Mouse (Mus musculus) mouse embryonic stem cell (cell line): ENCODE measurements around the gene Ndufb5.
"Not testable (repeated sequence)": the region's sequence is repeated elsewhere in the genome, so short reads cannot be mapped to it uniquely, and the experiment has no call there.

Source experiments
- in situ Hi-C, 2 experiments: fragments of 300-500 bp; cut with MboI; formaldehyde crosslinking; loops; 1 replicate in 1 of 2; 3 replicates in 1 of 2; pipeline ENCODE4 v1.14.3; 2019 to 2020; ENCODE audit warnings: low sequenced_read_pairs in 2 of 2, low pct_unique_long_range_greater_than_20kb in 1 of 2, mixed read lengths in 1 of 2; ENCODE audit not compliant: unreplicated experiment in 1 of 2

The Ndufb5 gene

DNA sequence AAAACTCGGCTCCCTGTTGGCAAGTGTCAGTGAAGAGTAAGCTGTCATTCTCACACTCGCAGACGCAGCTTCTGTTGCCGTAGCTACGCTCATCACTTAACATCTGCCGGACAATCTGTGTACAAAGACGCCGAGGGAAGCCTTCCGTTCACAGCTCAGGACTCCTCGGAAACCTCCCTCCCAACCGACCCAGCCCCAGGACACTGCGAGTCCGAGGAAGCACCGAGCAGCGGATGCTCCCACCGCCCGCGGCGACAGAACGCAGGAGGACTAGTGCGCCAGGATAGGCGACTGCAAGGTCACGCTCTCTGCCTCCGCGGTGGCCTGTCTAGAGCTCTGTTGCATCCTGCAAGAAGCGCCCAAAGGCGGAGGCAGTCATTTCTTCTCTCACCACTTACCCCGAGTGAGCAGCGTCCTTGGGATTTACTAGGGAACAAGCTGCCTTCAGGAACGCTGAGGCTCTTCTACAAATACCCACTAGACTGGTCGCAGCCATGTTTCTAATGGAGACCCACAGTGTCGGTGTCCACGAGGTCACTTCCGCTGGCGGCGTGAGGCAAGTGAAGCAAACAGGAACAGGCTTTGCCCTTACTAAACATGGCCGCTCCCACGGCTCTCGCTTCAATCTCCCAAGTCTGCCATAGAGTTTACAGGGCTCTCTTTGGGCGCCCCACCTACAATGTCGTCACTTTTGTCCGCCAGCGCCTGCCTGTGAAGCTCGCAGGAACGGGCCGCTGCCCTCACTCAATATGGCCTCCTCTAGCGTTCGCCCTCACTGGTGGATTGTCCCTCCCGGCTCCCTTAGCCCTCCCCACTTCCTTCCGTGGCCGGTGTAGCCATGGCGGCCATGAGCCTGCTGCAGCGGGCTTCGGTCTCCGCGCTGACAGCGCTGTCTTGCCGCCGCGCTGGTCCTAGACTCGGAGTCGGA is at the start of gene Ndufb5:
Ndufb5 (plus strand) TSS at position 747 of the 928 bp plus-strand sequence.
- in situ Hi-C loops = no loop called here

- in situ Hi-C loops = no loop called here
Observed at GRCm38 (mm10) chr3:32687156-32687555, 49.6 kb upstream of the Ndufb5 start.

GRCm38 (mm10) chr3:32689567-32689999 is 47.2 kb upstream of the Ndufb5 start:
- in situ Hi-C loops = no loop called here

- in situ Hi-C loops = loop anchor here in 1 of 2 experiments (10.0 kb wide), 1 partner anchor 85 kb away; no protein-coding TSS in a partner anchor
Observed at GRCm38 (mm10) chr3:32690008-32690407, 46.8 kb upstream of the Ndufb5 start.

DNA sequence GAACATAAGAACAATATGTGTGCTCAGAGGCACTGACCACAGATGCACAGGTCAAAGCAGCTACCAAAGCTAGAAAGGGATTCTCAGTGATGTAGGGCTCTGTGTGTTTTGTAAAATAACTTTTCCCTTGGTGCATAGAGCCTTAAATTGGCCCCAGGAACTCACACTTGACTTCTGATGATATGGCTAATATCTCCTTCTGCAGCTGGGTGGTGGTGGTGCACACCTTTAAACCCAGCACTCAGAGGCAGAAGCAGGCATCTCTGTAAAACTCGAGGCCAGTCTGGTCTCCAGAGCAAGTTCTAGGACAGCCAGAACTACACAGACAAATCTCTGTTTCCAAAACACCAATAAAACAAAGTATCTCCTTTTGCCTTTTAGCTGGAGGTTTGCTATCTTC is 45.9 kb upstream of the Ndufb5 start:
- in situ Hi-C loops = loop anchor here in 1 of 2 experiments (10.0 kb wide), 1 partner anchor 86 kb away; no protein-coding TSS in a partner anchor

- in situ Hi-C loops = loop anchor here in 1 of 2 experiments (10.0 kb wide), 1 partner anchor 87 kb away; no protein-coding TSS in a partner anchor
Observed at GRCm38 (mm10) chr3:32691841-32692240, 44.9 kb upstream of the Ndufb5 start.

DNA sequence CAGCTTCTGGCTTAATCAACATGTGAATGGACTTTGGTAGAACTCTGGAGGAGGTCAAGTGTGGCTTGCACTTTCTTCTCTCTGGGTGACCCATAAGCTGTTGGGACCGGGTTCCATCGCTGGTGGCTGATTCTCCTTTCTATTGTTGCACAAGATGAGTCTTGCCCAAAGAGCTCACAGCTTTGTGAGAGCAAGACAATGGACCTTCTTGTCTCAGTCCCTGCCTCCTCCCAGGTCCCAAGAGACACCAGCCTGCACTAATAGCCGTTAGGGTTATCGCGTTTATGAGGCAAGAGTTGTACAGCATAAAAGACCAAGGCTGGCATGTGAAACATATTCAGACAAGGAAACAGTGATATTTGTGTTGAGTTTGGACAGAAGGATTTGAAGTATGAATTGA is 42.6 kb upstream of the Ndufb5 start:
- in situ Hi-C loops = loop anchor here in 1 of 2 experiments (10.0 kb wide), 1 partner anchor 89 kb away; no protein-coding TSS in a partner anchor

DNA sequence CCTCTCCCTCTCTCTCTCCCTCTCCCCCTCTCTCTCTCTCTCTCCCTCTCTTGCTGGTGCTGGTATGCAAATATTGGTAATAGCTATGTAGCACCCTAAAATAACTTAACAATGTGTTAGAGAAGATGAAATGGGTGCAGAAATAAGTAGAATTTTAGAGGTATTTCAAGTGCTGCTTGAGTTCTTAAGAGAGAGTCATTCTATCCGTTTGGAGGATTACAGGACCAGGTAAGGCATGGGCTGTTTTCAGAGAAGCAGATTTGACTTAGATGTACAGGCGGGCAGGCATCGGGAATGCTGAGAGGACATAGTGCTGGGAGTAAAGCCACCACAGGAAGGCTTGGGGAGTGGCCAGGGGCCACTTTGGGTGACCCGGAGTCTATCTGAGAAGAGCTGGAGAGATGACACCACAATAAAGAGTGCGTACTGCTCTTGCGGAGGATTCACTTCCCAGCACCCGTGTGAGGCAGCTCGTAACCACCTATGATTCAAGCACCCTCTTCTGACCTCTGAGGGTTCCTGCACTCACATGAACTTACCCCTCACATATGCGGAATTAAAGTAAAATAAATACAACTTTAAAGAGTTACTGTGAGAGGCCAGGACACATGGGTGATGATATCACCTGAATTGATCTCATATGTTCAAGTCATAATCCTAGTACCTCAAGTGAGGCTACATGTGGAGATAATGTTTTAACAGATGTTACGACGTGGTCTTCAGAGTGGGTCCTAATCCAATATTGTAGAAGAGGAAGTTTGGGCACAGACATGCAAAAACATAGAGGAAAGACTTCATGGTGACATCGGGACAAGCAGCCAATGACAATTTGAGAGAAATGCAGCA is 41.8 kb upstream of the Ndufb5 start:
- in situ Hi-C loops = loop anchor here (5.0 to 10.0 kb wide), 2 partner anchors 88 to 90 kb away; no protein-coding TSS in a partner anchor

- in situ Hi-C loops = loop anchor here (5.0 to 10.0 kb wide), 2 partner anchors 88 to 91 kb away; no protein-coding TSS in a partner anchor
Observed at GRCm38 (mm10) chr3:32695583-32695980, 41.2 kb upstream of the Ndufb5 start.

GRCm38 (mm10) chr3:32698228-32698863 is 38.4 kb upstream of the Ndufb5 start:
- in situ Hi-C loops = loop anchor here (5.0 to 10.0 kb wide), 2 partner anchors 91 to 94 kb away; no protein-coding TSS in a partner anchor

DNA sequence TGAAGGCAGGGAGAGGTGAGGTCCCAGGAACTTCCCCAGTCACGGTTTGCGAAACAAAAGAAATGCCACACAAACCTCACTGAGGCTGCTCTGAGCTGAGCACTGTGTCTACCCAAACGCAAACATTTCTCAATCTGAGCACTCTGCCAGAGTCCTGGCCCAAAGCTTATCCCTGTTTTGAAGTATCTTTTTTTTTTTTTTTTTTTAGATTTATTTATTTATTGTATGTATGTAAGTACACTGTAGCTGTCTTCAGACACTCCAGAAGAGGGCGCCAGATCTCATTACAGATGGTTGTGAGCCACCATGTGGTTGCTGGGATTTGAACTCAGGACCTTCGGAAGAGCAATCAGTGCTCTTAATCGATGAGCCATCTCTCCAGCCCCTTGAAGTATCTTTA is 32.8 kb upstream of the Ndufb5 start:
- in situ Hi-C loops = not testable (repeated sequence)

DNA sequence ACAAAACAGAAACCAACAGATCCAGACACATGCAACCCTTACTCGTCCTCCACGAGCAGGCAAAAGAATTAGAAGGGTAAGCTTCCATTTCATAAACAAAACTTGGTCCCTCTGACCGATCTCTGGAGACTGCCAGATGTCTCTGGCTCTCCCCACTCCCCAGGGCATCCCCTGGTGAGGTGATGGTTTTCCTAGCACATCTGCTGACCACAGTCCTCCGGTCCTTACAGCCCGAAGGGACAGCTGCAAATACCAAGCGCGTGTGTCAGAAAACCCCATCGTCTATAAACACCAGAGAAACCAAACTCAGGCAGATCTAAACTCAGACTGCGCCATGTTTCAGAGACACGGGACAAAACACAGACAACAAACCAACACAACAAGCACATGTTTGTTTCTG is 32.2 kb upstream of the Ndufb5 start:
- in situ Hi-C loops = not testable (repeated sequence)

DNA sequence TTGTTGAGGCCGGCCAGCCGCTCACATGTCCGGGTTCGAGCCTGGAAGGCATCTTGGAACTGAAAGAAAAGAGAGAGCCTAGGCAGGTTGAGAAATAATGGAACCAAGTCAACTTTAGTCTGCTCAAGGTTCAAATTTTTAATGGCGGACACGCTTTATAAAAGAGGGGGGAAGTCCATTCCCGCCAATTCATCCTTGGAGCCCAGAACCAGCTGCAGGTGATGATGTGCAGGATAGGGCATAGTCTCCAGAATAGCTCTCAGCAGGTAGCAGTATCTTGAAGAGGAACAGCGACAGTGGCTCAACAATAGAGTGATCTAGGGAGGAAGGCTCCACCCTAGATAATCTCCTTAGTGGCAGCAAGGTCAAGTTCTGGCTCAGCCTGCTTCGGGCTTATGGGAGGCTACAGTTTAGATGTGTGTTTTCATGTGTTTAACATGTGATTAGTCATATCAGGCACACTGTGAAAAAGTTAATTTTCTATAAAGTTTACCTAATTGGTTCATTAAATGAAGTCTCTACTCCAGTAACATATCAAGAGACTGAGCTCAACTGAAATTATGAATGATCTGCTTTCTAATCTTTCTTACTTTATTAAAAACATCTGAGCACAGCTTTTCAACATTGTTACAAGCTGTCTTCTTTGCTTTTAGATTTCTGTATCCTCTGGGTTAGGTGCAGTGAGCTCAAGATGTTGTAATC is 31.0 kb upstream of the Ndufb5 start, which contains the start of gene Actl6a:
Actl6a (plus strand) TSS at position 652 of the 702 bp plus-strand sequence.
- in situ Hi-C loops = not testable (repeated sequence)

- in situ Hi-C loops = no loop called here
Observed at GRCm38 (mm10) chr3:32708052-32708367, 28.8 kb upstream of the Ndufb5 start.

GRCm38 (mm10) chr3:32708368-32709231 is 28.2 kb upstream of the Ndufb5 start:
- in situ Hi-C loops = no loop called here

DNA sequence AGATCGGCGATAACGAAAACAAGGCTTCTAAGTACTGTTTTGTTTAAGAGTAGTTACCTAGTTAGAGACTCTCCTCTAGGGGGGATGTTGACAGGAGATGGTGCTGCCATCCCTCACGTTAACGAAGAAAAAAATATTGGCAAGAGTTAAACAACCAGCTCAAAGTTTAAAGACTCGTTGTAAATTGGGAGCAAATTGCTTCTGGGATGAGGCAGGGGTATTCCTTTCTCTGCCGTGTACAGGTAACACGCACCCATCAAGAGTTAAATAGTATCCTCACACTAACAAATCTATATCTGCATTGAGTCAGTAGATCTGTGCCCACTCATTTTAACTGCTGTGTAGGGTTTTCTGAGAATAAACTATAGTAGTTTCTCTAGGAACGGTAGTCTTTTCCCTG is 27.4 kb upstream of the Ndufb5 start:
- in situ Hi-C loops = no loop called here

DNA sequence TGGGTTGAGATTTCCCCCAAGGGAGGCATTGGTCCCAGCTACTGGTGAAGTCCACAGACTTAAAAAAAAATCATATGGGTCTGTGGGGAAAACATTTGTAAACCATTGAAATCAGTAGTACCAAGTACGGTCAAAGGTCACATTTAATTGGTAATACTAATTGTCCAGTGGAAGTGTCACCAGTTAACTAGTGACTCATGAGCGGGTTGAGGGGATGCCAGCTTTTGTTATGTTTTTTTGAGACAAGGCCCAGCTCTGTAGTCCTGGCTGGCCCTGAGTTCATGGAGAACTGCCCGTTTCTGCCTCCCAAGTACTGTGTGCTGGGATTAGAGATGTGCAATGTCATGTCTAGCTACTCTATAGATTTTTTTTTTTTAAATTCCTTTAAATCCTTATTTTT is 23.1 kb upstream of the Ndufb5 start:
- in situ Hi-C loops = no loop called here
